Mouse (Mus musculus): ENCODE data around the gene Gm17087. TPM values are rescaled to one million over a fixed set of nuclear protein-coding genes. Genes with fewer than 3 reads are reported as not detected.

Gene Gm17087
- polyA plus RNA-seq, 1 experiment from 2014 or later: 0.15 TPM

GRCm38 (mm10) chr17:8546366-8546765, 20.4 kb downstream of the Gm17087 start:
- H3K27me3 ChIP-seq: no peaks in the 10 kb centered on the region
- ATAC-seq (no peak), DNase-seq (ENCODE audit: low read depth, low spot score) (no peak)
- TF ChIP-seq CTCF (IDR thresholded peaks at IDR 0.05): no peak
- in situ Hi-C loops (cut with MboI; ENCODE audit: low pct_unique_long_range_greater_than_20kb): no loop called here
- ChIA-PET CTCF (interaction anchor here (1.2 kb wide), 1 partner anchor 77 kb away, joined by 5 read pairs; no protein-coding TSS in a partner anchor), POLR2A (no interaction called here)

DNA sequence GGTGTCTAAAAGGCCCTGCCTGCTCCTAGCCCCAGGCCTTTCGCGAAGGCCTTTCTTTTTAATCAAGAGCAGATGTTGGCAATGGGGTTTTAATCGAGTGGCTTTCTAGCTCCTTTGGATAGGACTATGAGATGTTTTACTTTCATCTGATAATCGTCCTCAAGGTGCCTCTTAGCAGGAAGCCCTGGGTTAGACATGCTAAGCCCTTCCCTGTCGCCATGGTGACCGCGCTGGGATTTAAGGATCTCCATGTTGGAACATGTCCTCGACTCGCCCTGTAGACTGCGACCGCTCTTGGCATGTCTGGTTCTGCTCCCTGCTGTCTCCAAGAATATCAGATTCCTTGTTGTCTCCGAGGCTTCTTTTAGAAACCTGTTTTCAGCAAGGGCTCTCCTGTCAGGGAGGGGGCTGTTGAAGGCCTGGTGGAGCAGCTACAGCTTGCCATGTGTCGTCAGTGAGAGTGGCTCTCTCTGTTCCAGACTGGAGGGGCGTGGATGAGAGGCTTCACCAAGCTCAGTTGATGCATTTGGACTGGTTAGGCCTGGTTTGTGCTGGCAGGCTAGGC, 24.7 kb downstream of the Gm17087 start:
- H3K27me3 ChIP-seq: no peaks in the 10 kb centered on the region
- DNase-seq (ENCODE audit: low read depth, low spot score) (no peak), ATAC-seq (no peak)
- ChIA-PET CTCF (interaction anchor here (1.3 kb wide), 1 partner anchor 25 kb away, joined by 3 read pairs; no protein-coding TSS in a partner anchor), POLR2A (no interaction called here)
- no peak for TF ChIP-seq CTCF (IDR thresholded peaks at IDR 0.05)
- in situ Hi-C loops (cut with MboI; ENCODE audit: low pct_unique_long_range_greater_than_20kb): no loop called here

DNA sequence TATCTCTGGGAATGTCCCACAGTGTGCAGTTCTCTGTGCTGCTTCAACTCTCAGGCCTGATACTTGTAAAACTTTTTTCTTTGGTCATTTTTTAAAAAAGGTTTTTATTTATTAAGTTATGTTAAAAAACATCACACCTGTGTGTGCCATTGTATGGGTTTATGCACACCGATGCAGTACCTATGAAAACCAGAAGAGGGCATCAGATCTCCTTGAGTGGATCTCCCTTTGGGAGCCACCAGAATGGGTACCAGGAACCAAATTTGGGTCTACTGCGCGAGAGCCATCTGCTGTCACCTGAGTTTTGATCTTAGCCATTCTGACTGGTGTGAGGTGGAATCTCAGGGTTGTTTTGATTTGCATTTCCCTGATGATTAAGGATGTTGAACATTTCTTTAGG, 28.6 kb downstream of the Gm17087 start:
- ChIA-PET CTCF (interaction anchor here (1.7 kb wide), 1 partner anchor 21 kb away, joined by 5 read pairs; no protein-coding TSS in a partner anchor), POLR2A (no interaction called here)
- no peak for DNase-seq (ENCODE audit: low read depth, low spot score)
- peak; percentile 67 for TF ChIP-seq CTCF (IDR thresholded peaks at IDR 0.05)
- peaks cover 3% of the 10 kb centered on the region for H3K27me3 ChIP-seq
- ATAC-seq: no peak
- in situ Hi-C loops (cut with MboI; ENCODE audit: low pct_unique_long_range_greater_than_20kb): no loop called here

DNA sequence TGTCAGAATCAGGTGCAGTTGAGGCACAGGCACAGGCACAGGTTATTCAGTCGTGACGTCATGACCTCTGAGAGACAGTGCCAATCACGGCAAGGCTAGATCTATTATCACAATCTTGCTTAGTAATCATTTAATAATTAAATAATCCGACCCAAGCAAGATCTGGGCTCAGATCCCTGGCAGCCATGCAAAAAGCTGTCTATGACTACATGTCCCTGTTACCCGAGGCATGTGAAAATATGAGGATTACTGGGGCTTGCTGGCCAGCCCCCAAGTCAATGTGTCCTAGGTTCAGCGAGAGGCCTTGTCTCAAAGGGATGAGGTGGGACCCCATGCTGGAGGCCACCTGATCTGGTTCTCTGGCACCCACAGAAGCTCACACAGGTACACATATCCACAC, 30.2 kb downstream of the Gm17087 start:
- ChIA-PET POLR2A (no interaction called here), CTCF (interaction anchor here (1.7 kb wide), 1 partner anchor 19 kb away, joined by 5 read pairs; no protein-coding TSS in a partner anchor)

DNA sequence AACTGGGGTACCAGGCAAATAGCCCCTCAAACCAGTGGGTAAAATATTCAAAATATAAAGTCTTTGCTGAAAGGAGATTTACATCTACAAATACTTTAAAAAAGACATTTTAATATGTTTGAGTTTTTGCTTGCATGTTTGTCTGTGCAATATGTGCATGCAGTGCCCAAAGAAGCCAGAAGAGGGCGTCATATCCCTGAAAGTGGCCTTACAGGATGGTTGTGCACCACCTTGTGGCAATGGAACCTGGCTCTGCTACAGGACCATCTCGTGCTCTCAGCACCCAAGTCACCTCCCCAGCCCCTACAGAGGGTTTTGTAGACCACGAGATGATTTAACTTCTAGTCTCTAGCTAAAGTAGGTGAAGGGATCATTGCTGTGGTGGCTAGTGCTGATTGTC, 32.9 kb downstream of the Gm17087 start:
- CTCF ChIA-PET: no interaction called here
- POLR2A ChIA-PET: no interaction called here
- TF ChIP-seq CTCF (IDR thresholded peaks at IDR 0.05): peak; percentile 63
- ATAC-seq (no peak), DNase-seq (ENCODE audit: low read depth, low spot score) (no peak)
- in situ Hi-C loops (cut with MboI; ENCODE audit: low pct_unique_long_range_greater_than_20kb): no loop called here
- peaks cover 10% of the 10 kb centered on the region for H3K27me3 ChIP-seq

More for the DNA sequence above, 30.2 kb downstream of the Gm17087 start:
- DNase-seq (ENCODE audit: low read depth, low spot score): no peak
- peaks cover 6% of the 10 kb centered on the region for H3K27me3 ChIP-seq
- in situ Hi-C loops (cut with MboI; ENCODE audit: low pct_unique_long_range_greater_than_20kb): no loop called here
- TF ChIP-seq CTCF (IDR thresholded peaks at IDR 0.05): no peak
- no peak for ATAC-seq

DNA sequence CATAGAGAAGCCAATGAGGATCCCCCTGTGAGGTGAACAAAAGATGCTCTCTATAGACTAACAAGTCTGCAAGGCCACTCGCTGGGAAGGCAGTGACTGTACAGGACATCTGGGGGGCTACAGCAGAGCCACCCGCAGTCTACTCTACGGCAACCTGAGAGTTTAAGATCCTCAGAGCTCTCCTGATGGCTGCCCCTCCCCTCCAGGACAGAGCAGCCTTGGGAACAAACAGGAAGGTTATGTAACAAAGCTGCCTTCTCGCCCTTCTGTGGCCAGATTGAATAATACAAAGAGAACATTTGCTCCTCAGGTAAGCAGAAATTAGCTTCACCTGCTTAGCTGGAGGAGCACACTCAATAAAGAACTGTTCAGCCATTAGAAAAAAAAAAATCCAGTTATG, 34.1 kb downstream of the Gm17087 start:
- ATAC-seq (no peak), DNase-seq (ENCODE audit: low read depth, low spot score) (no peak)
- in situ Hi-C loops (cut with MboI; ENCODE audit: low pct_unique_long_range_greater_than_20kb): no loop called here
- no peak for TF ChIP-seq CTCF (IDR thresholded peaks at IDR 0.05)
- ChIA-PET CTCF (no interaction called here), POLR2A (no interaction called here)
- H3K27me3 ChIP-seq: peaks cover 10% of the 10 kb centered on the region

- ATAC-seq (no peak), DNase-seq (ENCODE audit: low read depth, low spot score) (no peak)
- no peak for TF ChIP-seq CTCF (IDR thresholded peaks at IDR 0.05)
- H3K27me3 ChIP-seq: peaks cover 24% of the 10 kb centered on the region
- in situ Hi-C loops (cut with MboI; ENCODE audit: low pct_unique_long_range_greater_than_20kb): no loop called here
- ChIA-PET CTCF (interaction anchor here (1.4 kb wide), 1 partner anchor 69 kb away, joined by 4 read pairs; no protein-coding TSS in a partner anchor), POLR2A (no interaction called here)
These were observed 38.1 kb downstream of the Gm17087 start for GRCm38 (mm10) chr17:8528641-8529040.

- ATAC-seq: no peak
- DNase-seq (ENCODE audit: low read depth, low spot score): no peak
- CTCF ChIA-PET: interaction anchor here (1.2 to 1.4 kb wide), 2 partner anchors 20 to 71 kb away, joined by 3 to 4 read pairs; no protein-coding TSS in a partner anchor
- in situ Hi-C loops (cut with MboI; ENCODE audit: low pct_unique_long_range_greater_than_20kb): no loop called here
- POLR2A ChIA-PET: interaction anchor here (0.7 kb wide), 1 partner anchor 424 kb away, joined by 3 read pairs; no protein-coding TSS in a partner anchor
- no peak for TF ChIP-seq CTCF (IDR thresholded peaks at IDR 0.05)
- H3K27me3 ChIP-seq: peaks cover 34% of the 10 kb centered on the region
These were observed 39.9 kb downstream of the Gm17087 start for GRCm38 (mm10) chr17:8526815-8527261.

GRCm38 (mm10) chr17:8525971-8526740, 40.6 kb downstream of the Gm17087 start:
- no peak for TF ChIP-seq CTCF (IDR thresholded peaks at IDR 0.05)
- ATAC-seq (no peak), DNase-seq (ENCODE audit: low read depth, low spot score) (no peak)
- in situ Hi-C loops (cut with MboI; ENCODE audit: low pct_unique_long_range_greater_than_20kb): no loop called here
- POLR2A ChIA-PET: no interaction called here
- H3K27me3 ChIP-seq: peaks cover 37% of the 10 kb centered on the region
- CTCF ChIA-PET: interaction anchor here (1.2 kb wide), 1 partner anchor 20 kb away, joined by 3 read pairs; no protein-coding TSS in a partner anchor

DNA sequence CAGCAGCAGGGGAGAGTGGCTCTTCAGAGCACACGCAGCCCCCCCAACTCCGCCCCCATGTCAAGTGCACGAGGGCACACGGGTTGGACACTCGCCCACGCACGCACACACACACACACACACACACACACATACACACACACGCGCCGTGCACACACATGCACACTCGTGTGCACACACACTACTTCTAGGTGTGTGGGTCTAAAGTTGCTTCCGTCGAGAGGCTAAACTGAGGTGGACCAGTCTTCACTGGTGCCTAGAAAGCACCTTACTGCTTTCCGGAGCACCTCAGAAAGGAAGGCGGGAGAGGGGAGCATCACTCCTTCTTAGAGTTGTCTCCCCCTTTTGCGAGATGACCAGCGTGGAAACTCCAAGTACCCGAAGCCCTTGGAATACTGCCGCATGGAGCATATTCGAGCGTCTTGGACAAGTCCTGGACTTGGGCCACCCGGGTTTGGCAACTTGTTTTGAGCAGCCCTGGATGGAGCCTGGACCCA, 41.5 kb downstream of the Gm17087 start, which contains the start of gene Pde10a:
Gene Pde10a, plus strand, starts transcription at position 148 of the 497 bp plus-strand sequence.
- TF ChIP-seq CTCF (IDR thresholded peaks at IDR 0.05): no peak
- POLR2A ChIA-PET: no interaction called here

More for the DNA sequence above, 41.5 kb downstream of the Gm17087 start, which contains the start of gene Pde10a:
- in situ Hi-C loops (cut with MboI; ENCODE audit: low pct_unique_long_range_greater_than_20kb): no loop called here
- ATAC-seq (no peak), DNase-seq (ENCODE audit: low read depth, low spot score) (no peak)
- CTCF ChIA-PET: no interaction called here
- H3K27me3 ChIP-seq: peaks cover 38% of the 10 kb centered on the region
